Mouse (Mus musculus) limb, embryonic 12.5 days (tissue): ENCODE data around the gene Hsf5. TPM values are rescaled to one million over a fixed set of nuclear protein-coding genes. Genes with fewer than 3 reads are reported as not detected.

Experiments
- ATAC-seq: fragments of 200-750 bp; cut with Nextera tagmentation; 2 replicates; pipeline ENCODE4 v1.8.0; 2017; ENCODE audit warnings: low read depth, moderate TSS enrichment; ENCODE audit not compliant: insufficient number of reproducible peaks, insufficient read depth, low FRiP score, low TSS enrichment
- H3K27ac ChIP-seq: fragments of 300-500 bp; sonication (generic); 2 replicates; pipeline ENCODE4 v1.5.1; 2016; ENCODE audit warnings: mild to moderate bottlenecking, moderate library complexity
- H3K27me3 ChIP-seq: fragments of 300-500 bp; sonication (generic); 2 replicates; pipeline ENCODE4 v1.6.1; 2016; ENCODE audit warnings: mild to moderate bottlenecking, moderate library complexity
- H3K36me3 ChIP-seq: fragments of 300-500 bp; sonication (generic); 2 replicates; pipeline ENCODE4 v1.6.1; 2016; ENCODE audit warnings: mild to moderate bottlenecking, moderate library complexity
- H3K4me1 ChIP-seq: fragments of 300-500 bp; sonication (generic); replicated peaks from 2 replicates; pipeline ENCODE4 v1.6.1; 2016
- H3K4me2 ChIP-seq: fragments of 300-500 bp; sonication (generic); 2 replicates; pipeline ENCODE4 v1.6.1; 2016; ENCODE audit warnings: mild to moderate bottlenecking, moderate library complexity
- H3K4me3 ChIP-seq: fragments of 300-500 bp; sonication (generic); replicated peaks from 2 replicates; pipeline ENCODE4 v1.5.1; 2016; ENCODE audit warnings: mild to moderate bottlenecking
- H3K9ac ChIP-seq: fragments of 300-500 bp; sonication (generic); replicated peaks from 2 replicates; pipeline ENCODE4 v1.6.1; 2016; ENCODE audit warnings: mild to moderate bottlenecking, moderate library complexity
- H3K9me3 ChIP-seq: fragments of 300-500 bp; sonication (generic); 2 replicates; pipeline ENCODE4 v1.6.1; 2016; ENCODE audit warnings: mild to moderate bottlenecking, moderate library complexity
- WGBS: fragments of 180-500 bp; shearing (Covaris S2); methylation state at CpG from one replicate; pipeline ENCODE4 v1.1.7; 2016; 5-methylcytosine and 5-hydroxymethylcytosine counted together
- polyA plus RNA-seq: library from polyadenylated mRNA; unstranded; fragments of >200 nt; fragmentation: Nextera tagmentation; extraction: Ambion mirVana; gene quantifications from 2 replicates; pipeline ENCODE4 v1.2.1, GENCODE M21; 2016

The Hsf5 gene
- polyA plus RNA-seq, result 0.19 and 0.21 TPM in 2 replicates

- H3K9me3 ChIP-seq, result peaks cover 7% of the 10 kb centered on the region
- no peak within 1 kb of the TSS for H3K4me3 ChIP-seq
- H3K27me3 ChIP-seq, result no peaks in the 10 kb centered on the region
- no peaks in the 10 kb centered on the region for H3K4me1 ChIP-seq
- H3K36me3 ChIP-seq, result peaks cover 87% of the 10 kb centered on the region
- H3K27ac ChIP-seq, result no peak within 1 kb of the TSS
- H3K9ac ChIP-seq, result no peak within 1 kb of the TSS
- ATAC-seq, result no peak; the same call in 1 of the 2 replicates
- H3K4me2 ChIP-seq, result no peak within 1 kb of the TSS
- 88% methylated on average over 65 of the region's 69 CpGs for WGBS
Observed at GRCm38 (mm10) chr11:87616790-87617474, at the start of gene Hsf5. Gene Hsf5 (plus strand): TSS chr11:87617164.

DNA sequence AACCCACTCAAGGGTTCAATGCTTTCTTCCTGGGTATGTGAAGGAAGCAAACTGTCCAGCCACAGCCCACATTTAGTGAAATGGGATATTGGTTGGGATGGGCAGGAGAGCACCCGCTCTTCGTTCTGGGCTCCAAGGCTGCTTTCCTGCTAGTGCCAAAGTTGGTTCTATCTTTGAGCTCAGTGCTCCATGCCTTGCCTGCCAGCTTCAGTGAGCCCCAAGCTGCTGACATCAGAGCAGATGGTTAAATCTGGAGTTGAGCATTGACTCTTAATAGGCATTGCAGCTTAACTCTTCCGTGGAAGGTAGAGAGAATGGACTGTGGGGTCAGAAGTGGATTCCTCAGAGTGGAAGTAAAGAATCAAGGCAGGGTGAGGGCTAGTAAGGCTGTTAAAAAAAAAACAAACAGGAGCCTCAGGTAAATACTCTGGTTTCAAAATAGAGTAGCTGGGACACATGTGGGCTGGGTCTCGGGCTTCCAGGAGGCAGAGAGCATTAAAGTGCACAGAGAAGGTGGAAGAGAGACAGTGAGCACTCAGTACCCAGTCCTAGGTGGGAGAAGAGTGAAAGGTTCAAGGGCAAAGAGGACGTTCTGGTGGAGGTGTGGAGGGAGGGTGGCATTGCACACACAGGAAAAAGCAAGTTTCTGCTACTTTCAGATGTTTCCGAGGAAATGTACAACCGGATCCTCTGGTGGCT is 48.6 kb upstream of the Hsf5 start, which contains the start of gene Sept4:
TSS of gene Sept4 (plus strand) at position 649 of the 699 bp plus-strand sequence.
- no peaks in the 10 kb centered on the region for H3K36me3 ChIP-seq
- WGBS, result 75% methylated on average over 7 of the region's 7 CpGs
- H3K9me3 ChIP-seq, result no peaks in the 10 kb centered on the region
- H3K27me3 ChIP-seq, result no peaks in the 10 kb centered on the region
- no peaks in the 10 kb centered on the region for H3K4me1 ChIP-seq
- H3K27ac ChIP-seq, result no peak within 1 kb of the TSS
- H3K4me3 ChIP-seq, result no peak within 1 kb of the TSS
- H3K9ac ChIP-seq, result no peak within 1 kb of the TSS
- ATAC-seq, result no peak
- no peak within 1 kb of the TSS for H3K4me2 ChIP-seq

- Histone ChIP-seq H3K27ac (no peak overlapping the region), H3K9me3 (no peaks in the 10 kb centered on the region), H3K36me3 (no peaks in the 10 kb centered on the region), H3K9ac (no peak overlapping the region), H3K27me3 (no peaks in the 10 kb centered on the region), H3K4me2 (no peak overlapping the region), H3K4me1 (no peaks in the 10 kb centered on the region), H3K4me3 (no peak overlapping the region)
- ATAC-seq, result no peak
- WGBS, result 68% methylated on average over 5 of the region's 5 CpGs
Observed at GRCm38 (mm10) chr11:87570743-87571142, 46.2 kb upstream of the Hsf5 start.

- H3K9me3 ChIP-seq, result no peaks in the 10 kb centered on the region
- no peaks in the 10 kb centered on the region for H3K27me3 ChIP-seq
- H3K9ac ChIP-seq, result no peak overlapping the region
- no peaks in the 10 kb centered on the region for H3K36me3 ChIP-seq
- no peak overlapping the region for H3K27ac ChIP-seq
- no peak overlapping the region for H3K4me2 ChIP-seq
- no peak overlapping the region for H3K4me3 ChIP-seq
- ATAC-seq, result no peak
- WGBS, result 90% methylated on average over 1 of the region's 1 CpGs
- no peaks in the 10 kb centered on the region for H3K4me1 ChIP-seq
Observed at GRCm38 (mm10) chr11:87571361-87571950, 45.5 kb upstream of the Hsf5 start.

DNA sequence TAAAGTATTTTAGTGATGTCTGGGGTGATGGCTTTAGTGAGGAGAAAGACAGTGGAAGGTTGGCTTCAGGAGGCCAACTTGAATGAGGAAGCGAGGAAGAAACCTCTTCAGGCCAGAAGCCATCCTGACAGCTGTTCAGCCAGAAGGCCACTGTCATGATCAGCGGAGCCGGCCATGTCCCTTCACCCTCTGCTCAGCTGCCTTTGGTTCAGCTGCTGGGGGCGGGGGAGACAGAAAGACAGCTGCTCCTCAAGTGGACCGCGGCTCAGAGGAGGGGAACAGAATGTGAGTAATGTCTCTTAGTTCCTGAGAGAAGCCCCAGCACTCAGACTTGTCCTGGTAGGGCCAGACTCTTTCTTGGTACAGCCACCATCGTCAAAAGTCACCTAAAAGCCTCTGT is 43.2 kb upstream of the Hsf5 start:
- Histone ChIP-seq H3K36me3 (no peaks in the 10 kb centered on the region), H3K4me2 (no peak overlapping the region), H3K27ac (no peak overlapping the region), H3K4me3 (no peak overlapping the region), H3K9me3 (no peaks in the 10 kb centered on the region), H3K4me1 (peaks cover 11% of the 10 kb centered on the region), H3K27me3 (peaks cover 14% of the 10 kb centered on the region; the same call in 1 of the 2 replicates), H3K9ac (no peak overlapping the region)
- WGBS, result 69% methylated on average over 7 of the region's 7 CpGs
- ATAC-seq, result no peak

DNA sequence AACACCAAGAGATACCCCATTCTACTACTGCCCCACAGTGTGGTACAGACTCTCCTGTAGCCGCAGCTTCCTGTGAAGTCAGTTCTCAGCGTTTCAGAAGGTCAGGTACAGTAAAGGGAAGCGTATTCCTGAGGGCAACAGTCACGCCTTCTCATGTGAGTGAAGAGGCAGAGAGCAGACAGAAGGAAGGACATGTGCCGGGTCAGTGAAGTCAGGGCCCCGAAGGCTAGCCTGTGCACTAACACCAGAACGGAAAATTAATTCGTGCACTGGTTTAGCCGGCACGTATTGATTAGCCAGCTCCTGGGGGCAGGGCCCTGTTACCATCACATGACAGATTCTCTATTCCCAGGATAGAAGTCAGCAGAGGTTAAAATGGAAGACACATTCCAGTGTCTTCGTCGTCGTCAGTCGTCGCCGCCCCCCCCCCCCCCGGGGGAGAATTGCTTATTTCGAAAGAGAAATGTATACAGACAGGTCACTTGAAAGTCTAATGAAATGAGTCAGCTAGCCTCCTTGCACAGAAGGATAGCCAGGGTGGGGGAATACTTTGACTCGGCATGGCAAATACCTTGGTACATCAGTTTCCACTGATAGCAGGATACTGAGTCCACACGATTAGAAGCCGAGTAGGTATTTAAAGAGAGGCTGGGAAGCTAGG is 42.3 kb upstream of the Hsf5 start:
- H3K9ac ChIP-seq, result no peak overlapping the region
- H3K4me1 ChIP-seq, result peaks cover 11% of the 10 kb centered on the region
- ATAC-seq, result no peak
- H3K36me3 ChIP-seq, result no peaks in the 10 kb centered on the region
- WGBS, result 76% methylated on average over 21 of the region's 21 CpGs
- no peaks in the 10 kb centered on the region for H3K9me3 ChIP-seq
- H3K27me3 ChIP-seq, result peaks cover 20% of the 10 kb centered on the region; the same call in 1 of the 2 replicates
- H3K4me3 ChIP-seq, result no peak overlapping the region
- H3K4me2 ChIP-seq, result no peak overlapping the region
- no peak overlapping the region for H3K27ac ChIP-seq

- Histone ChIP-seq H3K9ac (peak overlapping the region; percentile 65; the same call in 1 of the 2 replicates), H3K4me2 (peak overlapping the region; percentile 92), H3K27me3 (peaks cover 22% of the 10 kb centered on the region; the same call in 1 of the 2 replicates), H3K9me3 (no peaks in the 10 kb centered on the region), H3K36me3 (no peaks in the 10 kb centered on the region), H3K4me3 (peak overlapping the region; percentile 56), H3K4me1 (peaks cover 11% of the 10 kb centered on the region), H3K27ac (no peak overlapping the region)
- 20% methylated on average over 6 of the region's 6 CpGs for WGBS
- ATAC-seq, result no peak
Observed at GRCm38 (mm10) chr11:87577601-87578248, 39.2 kb upstream of the Hsf5 start.

DNA sequence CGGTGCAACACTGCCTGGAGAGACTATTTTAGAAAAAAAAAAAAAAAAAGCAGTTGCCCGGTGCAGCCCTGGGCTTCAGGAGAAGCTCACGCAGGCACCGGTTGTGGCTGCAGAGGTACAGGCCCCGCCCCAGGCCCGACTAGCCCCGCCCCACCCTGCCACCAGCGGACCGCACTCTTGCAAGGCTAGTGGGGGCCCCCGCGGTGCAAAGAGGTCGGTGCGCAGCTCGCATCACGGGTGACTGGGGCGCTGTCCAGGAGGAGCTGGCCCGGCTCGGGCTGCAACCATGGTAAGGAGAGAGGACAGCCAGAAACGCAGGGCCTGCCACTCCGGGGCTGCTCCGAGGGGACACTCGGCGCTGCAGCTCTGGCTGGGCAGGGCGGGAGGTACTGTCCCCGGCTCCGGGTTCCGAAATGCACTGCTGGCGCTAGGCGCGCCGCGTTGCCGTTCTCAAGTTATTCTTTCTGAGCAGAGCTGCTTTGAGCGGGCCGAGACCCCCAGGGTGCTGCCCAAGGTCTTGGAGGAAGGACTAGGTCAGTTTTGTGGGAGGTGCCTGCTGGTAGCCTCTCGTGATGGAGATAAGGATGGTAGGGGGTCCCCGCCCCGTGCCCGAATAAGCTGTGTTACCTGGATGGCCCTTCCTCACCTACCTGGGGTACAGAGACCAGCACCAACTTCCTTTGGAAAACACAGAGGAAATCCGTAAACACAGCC is 38.6 kb upstream of the Hsf5 start:
- WGBS, result under 1% methylated on average over 40 of the region's 40 CpGs

DNA sequence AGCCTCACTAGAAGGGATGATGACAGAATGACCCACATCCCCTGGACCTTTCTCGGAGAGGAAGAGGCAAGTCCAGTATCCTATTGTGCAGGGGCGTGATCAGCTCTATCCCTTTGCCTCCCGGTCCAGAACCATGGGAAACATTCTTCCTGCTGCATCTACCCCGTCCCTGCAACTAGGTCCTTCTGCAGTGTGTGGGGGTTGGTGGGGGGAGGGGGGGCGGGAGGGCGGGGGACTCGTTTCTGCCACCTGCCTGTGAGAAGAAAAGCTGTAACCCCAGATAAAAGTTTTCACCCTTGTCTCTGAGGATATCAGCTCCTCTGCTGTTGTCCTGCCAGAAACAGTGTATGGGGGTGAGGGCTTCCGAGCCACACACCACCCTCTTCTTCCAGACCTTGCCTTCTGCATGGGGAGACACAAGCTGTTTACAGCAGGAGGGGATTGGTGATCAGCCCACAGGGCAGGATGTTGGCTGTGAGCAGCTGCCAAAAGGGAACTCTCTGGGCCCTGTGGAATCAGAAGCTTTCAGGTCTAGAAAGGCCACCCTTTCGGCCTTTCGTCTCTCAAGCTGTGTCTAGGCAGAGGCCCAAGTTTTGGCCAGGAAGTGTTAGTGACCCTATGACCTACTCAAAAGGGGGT is 37.9 kb upstream of the Hsf5 start:
- peak overlapping the region; percentile 56 for H3K4me3 ChIP-seq
- H3K4me2 ChIP-seq, result peak overlapping the region; percentile 92
- WGBS, result 20% methylated on average over 10 of the region's 10 CpGs
- ATAC-seq, result 0 out of 2 replicates have a peak, but pooled peaks have one; percentile 24
- peak overlapping the region; percentile 65 for H3K9ac ChIP-seq
- no peak overlapping the region for H3K27ac ChIP-seq
- H3K9me3 ChIP-seq, result no peaks in the 10 kb centered on the region
- H3K36me3 ChIP-seq, result no peaks in the 10 kb centered on the region
- peaks cover 22% of the 10 kb centered on the region; the same call in 1 of the 2 replicates for H3K27me3 ChIP-seq
- peaks cover 11% of the 10 kb centered on the region for H3K4me1 ChIP-seq

More for the DNA sequence above, 38.6 kb upstream of the Hsf5 start:
- peak overlapping the region; percentile 56 for H3K4me3 ChIP-seq
- no peaks in the 10 kb centered on the region for H3K9me3 ChIP-seq
- peak; percentile 84 for ATAC-seq
- H3K4me1 ChIP-seq, result peaks cover 11% of the 10 kb centered on the region
- H3K4me2 ChIP-seq, result peak overlapping the region; percentile 92
- H3K36me3 ChIP-seq, result no peaks in the 10 kb centered on the region
- peak overlapping the region; percentile 65 for H3K9ac ChIP-seq
- 0 out of 2 replicates have a peak overlapping the region, but pooled peaks have one; percentile 29 for H3K27ac ChIP-seq
- H3K27me3 ChIP-seq, result peaks cover 22% of the 10 kb centered on the region; the same call in 1 of the 2 replicates

GRCm38 (mm10) chr11:87579713-87580112 is 37.3 kb upstream of the Hsf5 start:
- Histone ChIP-seq H3K4me1 (peaks cover 11% of the 10 kb centered on the region), H3K27me3 (peaks cover 22% of the 10 kb centered on the region; the same call in 1 of the 2 replicates), H3K4me2 (0 out of 2 replicates have a peak overlapping the region, but pooled peaks have one; percentile 92), H3K36me3 (no peaks in the 10 kb centered on the region), H3K27ac (no peak overlapping the region), H3K9ac (no peak overlapping the region), H3K9me3 (no peaks in the 10 kb centered on the region), H3K4me3 (no peak overlapping the region)
- WGBS, result 38% methylated on average over 1 of the region's 1 CpGs
- no peak for ATAC-seq
